Mouse (Mus musculus): Measurements from ENCODE around the gene AI854703.

AI854703 gene

DNA sequence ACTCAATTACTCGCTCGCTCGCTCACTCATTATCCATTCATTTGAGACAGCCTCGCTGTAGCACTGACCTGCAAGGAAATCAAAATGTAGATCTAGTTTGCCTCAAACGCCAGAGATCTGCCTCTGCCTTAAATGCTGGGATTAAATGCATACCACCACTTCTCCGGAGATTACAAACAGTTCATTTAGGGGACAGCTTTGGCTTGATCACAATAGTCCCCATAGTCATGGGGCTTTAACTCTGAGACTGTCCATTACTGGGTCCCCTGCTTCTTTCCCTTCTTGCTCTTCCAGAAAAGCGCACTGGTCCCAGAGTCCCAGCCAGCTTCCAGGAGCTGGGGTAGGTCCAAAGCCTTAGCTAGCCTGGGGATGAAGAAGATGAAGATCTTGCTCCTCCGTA, at the start of gene AI854703:
TSS of gene AI854703 (plus strand) at position 301 of the 400 bp plus-strand sequence.
- DNase-seq (ENCODE audit: low spot score) = no peak

DNA sequence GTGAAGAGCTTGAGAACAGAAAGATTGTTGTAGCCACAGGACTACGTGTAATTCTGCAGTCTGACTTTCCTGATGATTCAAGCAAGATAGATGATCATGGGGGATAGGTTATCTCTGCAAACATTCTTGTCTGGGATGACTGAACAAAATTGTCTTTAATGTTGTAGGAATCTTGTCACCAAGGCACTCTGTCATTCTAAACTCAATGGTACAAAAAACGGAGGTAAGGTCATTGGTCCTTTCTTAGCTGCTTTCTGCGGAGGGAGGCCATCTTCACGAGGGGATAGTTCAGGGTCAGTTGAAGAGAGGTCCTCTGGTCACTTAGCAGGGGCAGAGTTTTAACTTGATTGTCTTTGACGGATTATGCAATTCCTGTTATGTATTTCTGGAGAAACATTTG, 47.8 kb upstream of the AI854703 start:
- DNase-seq (ENCODE audit: low spot score) = no peak

DNA sequence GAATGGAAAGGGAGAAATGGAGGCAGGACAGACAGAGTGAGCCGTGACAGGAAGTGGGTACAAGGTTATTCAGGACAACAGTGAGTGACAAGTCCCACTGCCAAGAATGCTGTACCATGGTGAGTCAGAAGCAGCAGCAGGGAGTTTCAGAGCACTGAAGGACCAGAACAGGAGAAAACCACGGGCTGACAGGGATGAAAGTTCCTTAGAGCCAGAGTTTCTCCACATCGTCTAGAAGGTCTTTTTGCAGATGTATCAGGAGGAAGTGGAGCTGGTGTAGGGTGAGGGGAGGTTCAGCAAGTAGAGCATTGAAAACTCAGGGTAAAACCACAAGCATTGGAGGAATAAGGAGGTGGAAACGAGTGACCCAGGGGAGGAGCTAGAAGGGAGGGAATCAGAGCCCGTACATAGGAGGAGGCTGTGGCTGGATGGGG, 47.3 kb upstream of the AI854703 start:
- DNase-seq (ENCODE audit: low spot score) = no peak

DNA sequence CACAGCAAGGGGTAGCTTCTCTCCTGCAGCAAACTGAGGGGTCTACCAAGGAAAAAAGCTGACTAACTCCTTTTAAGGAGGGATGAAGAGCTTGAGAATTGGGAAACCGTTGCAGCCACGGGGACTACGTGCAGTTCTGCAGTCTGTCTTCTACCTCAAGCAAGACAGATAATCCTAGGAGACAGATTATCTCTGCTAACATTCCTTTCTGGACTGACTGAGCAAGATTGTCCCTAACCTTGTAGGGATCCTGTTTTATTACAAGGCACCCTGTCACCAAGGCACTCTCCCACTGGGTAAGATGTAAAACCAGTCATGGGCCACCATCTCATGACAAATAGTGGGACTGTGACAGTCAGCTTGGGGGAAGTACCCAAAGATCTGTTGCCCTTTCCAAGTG, 45.3 kb upstream of the AI854703 start:
- no peak for DNase-seq (ENCODE audit: low spot score)

DNA sequence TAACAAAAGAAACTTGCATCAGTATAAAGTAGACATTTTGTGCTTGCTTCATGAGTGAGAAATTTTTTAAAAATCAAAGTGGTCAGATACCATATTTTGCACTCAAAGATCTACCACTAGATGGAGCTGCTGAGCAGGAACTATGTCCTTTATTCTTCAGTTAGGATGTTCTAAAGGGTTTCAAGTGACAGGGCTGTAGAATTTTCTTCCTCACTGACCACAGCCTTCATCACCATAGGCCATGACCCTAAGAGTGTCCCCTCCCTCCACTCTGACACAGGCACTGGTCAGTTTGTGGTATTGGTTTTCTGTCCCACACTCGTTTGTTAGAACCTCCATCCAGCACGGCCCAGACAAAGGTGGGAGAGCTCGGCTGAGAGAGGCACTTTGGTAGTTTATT, 44.5 kb upstream of the AI854703 start:
- DNase-seq (ENCODE audit: low spot score) = no peak

DNA sequence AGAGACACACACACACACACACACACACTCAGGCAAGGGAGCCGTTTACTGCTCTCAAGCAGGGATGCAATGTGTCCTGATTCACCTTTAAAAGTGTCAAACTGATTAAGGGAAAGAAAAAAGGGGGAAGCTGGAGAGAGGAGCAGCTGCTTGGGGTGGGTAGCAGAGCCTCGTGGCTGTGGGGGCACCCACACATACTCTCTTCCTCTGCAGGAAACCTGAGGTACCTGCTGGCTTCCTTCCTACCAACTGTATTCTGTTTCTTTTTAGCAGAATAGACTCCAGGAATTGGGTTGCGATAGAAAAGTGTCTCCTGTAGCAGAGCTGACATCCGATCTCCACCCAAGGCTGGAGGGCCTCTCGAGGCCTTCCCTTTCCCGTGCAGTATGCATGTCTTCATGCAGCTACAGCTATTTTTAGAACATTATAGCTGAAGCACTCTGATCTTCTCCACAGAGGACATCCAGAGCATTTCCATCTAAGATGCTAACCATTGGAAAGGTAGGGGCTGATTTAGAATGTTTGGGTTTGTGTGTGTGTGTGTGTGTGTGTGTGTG, 37.3 kb upstream of the AI854703 start, which contains the start of gene Gm45021:
TSS of gene Gm45021 (plus strand) at position 417 of the 557 bp plus-strand sequence.
- DNase-seq (ENCODE audit: low spot score) = no peak

DNA sequence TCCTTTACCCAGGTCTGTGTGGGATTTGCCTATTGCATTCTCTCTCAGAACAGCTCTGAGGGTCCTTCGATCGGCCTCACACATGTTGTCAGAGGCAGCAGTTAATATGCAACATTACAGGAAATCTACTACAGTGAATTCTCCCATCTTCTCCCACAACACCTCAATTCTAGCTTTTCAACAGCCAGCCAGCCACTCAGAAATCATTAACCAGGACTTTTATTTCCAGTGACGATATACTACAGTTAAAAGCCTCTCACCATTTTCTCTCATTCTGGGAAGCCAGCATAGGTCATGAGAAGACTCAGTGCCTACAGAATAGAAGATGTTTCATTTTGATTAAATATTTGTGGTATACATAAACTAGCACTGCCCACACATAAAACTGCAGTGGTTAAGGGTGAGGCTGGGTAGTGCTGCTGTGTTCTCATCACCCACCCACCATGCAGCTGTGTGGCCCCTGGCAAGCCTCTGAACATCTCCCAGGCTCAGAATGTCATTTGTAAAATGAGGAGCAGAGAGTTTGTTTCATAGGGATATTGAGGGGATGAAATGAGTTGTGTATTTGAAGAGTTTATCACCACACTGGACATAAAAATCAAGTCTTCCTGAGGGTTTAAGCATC, 35.2 kb upstream of the AI854703 start:
- no peak for DNase-seq (ENCODE audit: low spot score)

DNA sequence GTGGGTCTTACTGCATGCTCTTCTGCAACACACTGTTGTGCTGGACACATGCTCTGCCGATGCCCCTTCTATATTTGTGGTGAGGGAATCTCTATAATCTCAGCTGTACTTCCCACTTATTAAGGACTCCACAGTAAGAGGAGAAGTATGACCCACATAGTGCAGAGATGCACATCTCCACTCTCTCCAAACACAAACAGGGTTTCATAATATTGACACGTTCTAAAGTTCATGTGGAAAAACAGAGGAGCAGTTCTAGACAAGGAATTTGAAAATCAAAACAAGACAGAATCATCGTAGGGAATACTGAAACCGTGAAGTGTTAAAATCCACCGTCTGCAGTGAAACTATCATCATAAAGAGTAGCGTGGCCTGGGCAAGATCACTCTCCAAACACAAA, 34.7 kb upstream of the AI854703 start:
- DNase-seq (ENCODE audit: low spot score) = no peak

DNA sequence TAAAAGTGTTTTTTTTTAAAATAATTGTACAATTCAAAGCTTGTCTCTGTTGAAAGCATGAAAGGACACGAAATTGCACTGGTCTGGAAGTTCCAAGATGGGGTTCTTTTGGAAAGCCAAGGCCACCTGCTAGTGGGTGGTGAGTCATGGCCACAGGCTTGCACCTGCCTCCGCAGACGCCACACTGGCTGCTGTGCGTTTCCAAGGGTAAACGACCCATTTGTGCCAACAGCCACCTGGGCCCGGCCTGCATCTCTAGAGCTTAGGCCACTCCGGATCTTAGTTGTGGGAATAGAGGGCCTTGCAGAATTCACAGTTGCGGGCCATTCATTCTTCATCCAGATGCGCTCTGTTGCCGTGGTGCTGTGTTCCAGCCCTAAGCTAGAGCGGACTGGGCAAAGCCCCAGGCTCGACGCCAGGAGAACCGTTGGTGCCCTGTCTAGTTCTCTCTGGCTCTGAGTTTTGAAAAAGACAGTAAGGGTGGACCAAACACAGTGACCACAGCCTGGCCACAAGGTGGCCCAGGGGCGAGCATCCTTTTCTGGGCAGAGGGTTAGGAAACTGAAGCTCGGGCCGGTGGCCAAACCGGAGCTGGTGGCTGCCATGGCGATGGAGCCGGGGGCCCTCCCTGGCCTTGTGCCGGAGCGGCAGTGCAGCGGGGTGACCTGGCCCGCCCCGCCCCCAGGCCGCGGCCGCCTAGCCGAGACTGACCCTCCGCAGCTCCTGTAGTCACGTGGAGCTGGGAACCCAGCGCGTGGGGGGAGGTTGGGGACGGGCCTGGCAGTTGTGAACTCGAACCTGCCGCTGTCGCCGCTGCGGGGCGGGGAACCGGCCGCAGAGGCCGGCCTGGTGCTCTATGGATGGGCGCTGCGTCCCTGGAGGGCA, 33.2 kb upstream of the AI854703 start, which contains the start of the genes Repin1 and Gm44965:
TSS of gene Repin1 (plus strand) at position 726 of the 885 bp plus-strand sequence.
TSS of gene Gm44965 (plus strand) at position 784 of the 885 bp plus-strand sequence.
- DNase-seq (ENCODE audit: low spot score) = peak; percentile 96

DNA sequence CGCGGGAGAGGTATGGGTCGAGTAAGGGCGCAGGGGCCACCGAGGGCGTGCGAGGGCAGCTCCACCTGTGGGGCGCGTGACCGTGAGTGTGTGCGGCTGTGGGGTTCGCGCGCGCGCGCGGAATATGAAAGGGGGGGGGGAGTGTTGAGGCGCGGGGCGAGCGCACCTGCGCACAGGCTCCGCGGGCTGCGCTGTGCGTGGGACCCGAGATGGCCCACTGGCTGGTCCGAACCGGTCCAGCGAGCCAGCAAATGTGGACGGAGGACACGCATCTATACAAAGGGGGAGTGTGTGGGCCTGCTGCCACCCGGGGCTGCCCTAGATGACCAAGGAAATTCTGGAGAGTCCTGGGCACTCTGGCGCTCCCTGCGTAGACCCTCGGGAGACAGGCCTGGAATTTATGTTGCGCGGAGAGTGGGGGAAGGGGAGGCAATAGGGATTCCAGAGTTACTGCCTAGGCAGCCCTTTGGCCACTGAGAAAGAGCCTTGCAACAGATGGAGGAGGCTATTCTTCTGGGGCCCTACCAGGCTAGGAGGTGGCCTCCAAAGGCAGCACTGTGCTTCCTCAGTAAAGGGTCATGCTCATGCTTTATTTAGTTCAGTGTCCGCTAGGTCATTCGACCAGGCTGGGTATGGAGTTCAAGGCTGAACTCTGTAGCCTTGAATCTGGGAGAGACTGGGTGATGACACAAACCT, 32.4 kb upstream of the AI854703 start:
- DNase-seq (ENCODE audit: low spot score) = no peak

DNA sequence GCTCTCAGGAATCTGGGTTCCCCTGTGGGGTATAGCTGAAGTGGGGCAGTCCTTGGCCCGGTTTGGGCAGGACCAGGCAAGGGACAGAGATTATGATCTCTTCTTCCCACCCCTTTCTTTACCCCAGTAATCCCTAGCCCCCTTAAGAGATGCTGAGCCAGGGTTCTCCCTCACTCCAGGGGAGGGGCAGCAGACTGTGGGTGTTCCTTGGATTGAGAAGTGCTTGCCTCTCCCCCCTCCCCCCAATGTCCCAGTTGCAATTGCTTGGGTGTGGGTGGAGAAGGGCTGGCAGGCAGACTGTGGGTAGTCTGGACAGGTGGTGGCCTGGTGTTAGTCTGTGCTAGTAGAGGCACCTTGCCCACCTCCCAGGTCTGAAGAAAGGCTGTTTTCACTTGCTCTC, 31.3 kb upstream of the AI854703 start:
- DNase-seq (ENCODE audit: low spot score) = no peak

DNA sequence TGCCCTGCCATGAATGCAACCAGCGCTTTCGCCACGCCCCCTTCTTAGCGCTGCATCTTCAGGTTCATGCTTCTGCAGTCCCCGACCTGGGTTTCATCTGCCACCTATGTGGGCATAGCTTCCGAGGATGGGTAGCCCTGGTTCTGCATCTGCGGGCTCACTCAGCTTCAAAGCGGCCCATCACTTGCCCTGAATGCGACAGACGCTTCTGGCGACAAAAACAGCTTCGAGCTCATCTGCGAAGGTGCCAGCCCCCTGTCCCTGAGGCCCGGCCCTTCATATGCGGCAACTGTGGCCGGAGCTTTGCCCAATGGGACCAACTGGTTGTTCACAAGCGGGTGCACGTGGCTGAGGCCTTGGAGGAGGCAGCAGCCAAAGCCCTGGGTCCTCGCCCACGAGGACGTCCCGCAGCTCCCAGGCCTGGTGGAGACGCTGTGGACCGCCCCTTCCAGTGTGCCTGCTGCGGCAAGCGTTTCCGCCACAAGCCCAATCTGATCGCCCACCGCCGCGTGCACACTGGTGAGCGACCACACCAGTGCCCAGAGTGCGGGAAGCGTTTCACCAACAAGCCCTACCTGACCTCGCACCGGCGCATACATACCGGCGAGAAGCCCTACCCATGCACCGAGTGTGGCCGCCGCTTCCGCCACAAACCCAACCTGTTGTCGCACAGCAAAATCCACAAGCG, 29.9 kb upstream of the AI854703 start:
- DNase-seq (ENCODE audit: low spot score) = no peak

DNA sequence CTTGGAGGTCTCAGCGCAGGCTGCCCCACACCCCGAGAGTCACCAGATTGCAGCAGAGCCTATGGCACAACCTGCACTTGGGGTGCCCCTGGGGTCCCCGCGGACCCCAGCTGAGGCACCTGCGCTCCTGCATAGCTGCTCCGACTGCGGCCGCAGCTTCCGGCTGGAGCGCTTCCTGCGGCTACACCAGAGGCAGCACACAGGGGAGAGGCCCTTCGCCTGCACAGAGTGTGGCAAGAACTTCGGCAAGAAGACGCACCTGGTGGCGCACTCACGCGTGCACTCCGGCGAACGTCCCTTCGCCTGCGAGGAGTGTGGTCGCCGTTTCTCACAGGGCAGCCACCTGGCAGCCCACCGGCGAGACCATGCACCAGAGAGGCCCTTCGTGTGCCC, 29.3 kb upstream of the AI854703 start:
- no peak for DNase-seq (ENCODE audit: low spot score)

DNA sequence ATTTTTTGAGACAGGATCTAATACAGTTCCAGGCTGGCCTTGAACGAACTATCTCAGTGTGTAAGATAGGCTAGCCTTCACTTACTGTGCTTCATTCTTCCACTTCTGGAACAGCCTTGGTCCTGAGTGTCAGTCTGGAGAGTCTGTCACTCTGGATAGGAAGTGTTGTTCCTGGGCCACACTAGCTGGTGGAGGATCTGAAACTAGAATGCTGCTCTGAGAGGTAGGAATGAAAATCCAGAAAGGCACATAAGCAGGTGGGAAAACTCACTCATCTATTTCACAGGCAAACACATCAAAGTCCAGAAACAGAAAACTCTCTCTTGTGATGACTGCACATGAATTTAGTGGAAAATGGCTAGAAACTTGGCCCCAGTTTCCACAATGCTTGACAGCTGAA, 26.0 kb upstream of the AI854703 start:
- DNase-seq (ENCODE audit: low spot score) = no peak

DNA sequence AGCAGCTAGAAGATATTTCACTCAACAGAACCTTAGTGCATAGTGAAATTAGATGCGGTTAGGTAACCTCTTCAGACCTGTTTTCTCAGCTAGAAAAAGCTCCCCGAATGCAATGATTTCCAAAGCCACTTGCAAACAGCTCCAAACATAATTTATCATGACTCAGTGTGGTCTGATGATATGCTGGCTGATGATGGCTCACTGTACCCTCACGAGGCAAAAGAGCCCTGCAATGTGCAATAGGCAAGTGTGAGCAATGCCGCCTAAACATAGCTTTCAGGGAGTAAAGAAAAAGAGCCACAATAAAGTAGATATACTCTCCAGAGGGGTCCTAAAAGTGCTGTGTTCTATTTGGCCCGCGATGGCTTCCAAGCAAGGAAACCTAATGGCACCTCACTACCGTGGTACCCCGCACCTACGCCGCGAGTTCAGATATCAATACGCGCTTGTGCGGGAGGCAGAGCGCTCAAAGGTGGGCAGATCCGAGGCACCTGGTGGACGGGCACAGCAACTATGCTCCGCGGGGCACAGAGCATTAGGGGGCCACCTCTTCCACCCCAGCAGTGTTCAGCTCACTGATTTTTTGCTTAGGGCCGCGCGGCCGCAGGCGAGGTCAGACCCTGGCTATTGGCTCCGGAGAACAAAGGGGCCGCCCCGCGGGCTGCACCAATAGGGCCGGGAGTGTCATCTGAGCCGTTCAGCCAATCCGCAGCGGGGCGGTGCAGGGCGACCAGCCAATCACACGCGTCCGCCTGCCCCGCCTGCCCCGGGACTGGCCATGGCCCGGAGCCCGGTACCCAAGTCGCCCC, 25.1 kb upstream of the AI854703 start, which contains the start of gene Zfp775:
TSS of gene Zfp775 (plus strand) at position 793 of the 809 bp plus-strand sequence.
- peak; percentile 97 for DNase-seq (ENCODE audit: low spot score)

DNA sequence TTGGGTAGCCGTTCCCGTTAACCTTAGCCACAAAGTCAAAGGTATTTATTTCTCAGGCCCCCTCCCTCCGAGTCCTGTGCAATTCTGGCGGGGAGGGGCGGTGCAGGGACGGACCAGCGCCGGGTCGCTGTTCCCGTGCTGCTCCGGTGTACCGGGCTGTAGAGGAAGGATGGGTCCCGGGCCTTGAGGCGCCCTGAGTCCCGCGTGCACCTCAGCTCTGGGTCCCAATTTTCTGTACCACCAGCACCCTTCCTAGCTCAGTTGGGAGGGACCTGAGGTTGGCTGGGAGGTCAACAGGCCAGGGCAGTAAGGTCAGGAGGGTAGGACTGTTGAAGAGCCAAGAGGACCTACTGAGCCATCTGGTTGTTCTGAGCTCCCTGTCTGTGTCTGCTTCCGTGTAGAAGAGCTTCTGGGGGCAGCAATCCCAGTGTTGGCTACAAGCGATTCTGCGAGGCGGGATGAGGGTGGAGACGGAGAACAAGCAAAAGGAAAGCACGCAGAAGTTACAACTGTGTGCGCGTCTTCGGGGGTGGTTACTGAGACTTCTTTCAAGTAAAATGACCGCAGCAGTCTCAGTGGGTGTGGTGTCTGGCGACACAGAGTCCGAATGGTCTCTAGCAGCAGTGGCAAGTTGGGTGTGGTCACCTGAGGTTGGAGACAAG, 24.4 kb upstream of the AI854703 start:
- DNase-seq (ENCODE audit: low spot score) = no peak

DNA sequence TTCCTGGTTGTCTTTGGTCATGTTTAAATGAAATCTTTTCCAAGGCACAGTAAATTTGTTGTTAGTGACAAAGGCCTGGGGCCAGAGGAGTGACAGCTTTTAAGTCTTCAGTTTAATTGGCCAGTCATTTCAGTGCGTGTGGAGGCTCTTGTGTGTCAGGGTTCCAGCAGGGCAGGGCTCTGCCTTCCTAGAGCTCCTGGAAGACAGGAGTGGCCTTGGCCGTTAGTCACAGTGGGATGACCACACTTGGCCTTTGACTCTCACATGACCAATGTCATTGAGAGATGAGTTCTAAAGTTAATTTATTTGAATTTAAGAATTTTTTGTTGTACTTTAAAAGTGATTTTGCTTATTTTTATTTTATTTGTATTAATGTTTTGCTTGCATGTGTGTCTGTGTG, 18.4 kb upstream of the AI854703 start:
- DNase-seq (ENCODE audit: low spot score) = no peak

DNA sequence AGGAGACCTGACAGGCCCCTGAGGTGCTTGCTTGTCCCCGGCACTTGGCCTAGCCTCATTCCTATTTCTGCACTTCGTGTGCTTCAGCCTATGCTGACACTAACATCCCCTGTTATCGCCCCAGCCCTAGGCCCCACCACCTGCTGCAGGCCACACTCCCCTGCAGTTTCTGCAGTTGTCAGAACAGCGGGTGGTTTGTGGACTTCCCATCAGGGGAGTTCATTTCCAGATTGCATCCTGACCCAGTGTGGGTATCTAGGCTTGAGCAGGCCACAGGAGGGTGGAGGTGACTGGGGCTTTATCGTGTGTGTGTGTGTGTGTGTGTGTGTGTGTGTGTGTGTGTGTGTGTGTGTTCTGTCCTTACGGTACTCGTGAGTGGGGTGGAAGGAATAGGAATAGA, 17.1 kb upstream of the AI854703 start:
- no peak for DNase-seq (ENCODE audit: low spot score)

DNA sequence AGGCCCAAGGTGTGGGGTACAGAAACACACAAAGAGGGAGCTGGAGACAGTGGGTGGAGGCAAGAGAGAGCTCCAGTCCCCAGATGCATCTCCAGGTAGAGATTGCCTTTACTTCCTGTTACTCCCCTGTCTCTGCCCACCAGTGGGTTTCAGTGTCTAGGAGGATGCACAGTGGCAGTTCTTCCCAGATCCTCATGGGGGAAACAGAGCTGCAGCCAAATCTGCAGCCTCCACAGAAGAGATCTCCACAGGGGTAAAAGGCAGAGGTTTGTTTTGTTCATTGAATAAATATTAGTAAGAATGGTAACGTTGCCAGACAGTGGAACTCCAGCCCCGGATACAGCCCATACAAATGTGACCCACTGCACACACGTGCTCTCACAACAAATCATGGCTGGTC, 15.9 kb upstream of the AI854703 start:
- DNase-seq (ENCODE audit: low spot score) = no peak

DNA sequence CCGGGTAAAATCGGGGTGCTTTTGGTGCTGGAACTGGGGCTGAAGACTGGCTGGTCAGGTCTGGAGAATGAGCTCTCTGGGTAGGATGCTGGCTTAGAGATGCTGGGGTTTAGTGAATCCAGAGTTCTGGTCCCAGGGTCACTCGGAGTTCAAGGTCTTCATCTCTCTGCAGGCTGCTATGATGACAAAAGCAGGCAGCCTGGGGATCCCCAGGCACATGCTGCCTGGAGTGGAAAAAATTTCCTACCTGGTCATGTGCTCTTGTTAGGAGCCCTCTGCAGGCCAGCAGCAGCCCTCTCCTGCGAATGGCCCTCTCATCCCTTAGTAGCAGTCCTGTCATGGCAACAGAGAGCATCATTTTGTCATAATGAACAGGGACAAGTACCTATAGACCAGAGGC, 13.1 kb upstream of the AI854703 start:
- DNase-seq (ENCODE audit: low spot score) = no peak
